Mouse (Mus musculus) B cell, adult 2 months (primary cell): Measurements from ENCODE around the gene Fbxl21.
A peak's percentile ranks its signal among the peaks of the same experiment; 100 is the strongest.

Experiments used
- DNase-seq, 2 experiments: peaks; one replicate each; pipeline ENCODE4 v3.0.0; 2022

Gene Fbxl21

DNA sequence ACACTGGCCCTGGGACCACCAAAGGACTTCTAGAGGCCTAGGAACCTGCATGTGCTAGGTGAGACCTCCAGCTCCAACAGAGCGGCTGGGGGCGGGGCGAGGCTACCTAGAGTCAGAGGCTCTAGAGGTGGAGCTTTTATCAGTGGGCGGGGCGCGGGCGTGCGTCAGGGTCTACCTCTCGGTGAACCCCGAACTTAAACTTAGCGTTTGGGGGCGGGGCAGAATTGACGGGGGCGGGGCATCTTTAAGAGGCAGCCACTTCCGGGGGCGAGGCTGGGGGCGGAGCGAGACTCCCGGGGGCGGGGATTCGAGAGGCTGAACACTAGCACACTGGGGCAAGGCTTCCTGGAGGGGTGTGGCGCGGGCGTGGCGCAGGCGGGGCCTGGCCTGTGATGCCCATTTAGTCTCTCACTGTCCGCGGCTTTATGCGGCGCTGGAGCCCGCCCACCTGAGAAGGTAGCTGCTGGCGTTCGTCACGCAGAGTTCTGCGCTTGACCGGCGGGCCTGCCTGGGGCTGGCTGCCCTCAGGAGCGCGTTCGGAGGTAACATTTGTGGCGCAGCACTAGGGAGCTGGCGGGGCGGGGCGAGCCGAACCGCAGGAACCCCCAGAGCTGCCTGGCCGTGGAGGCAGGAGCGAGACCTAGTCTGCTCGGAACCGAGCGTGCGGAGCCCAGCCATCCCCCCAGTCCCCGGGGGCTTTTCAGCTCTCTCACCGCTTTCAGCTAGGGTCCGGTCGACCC lies at the start of gene Fbxl21:
Gene Fbxl21 (plus strand): TSS at position 392 of the 740 bp plus-strand sequence.
- peak; percentile 99 to 100 for DNase-seq

DNA sequence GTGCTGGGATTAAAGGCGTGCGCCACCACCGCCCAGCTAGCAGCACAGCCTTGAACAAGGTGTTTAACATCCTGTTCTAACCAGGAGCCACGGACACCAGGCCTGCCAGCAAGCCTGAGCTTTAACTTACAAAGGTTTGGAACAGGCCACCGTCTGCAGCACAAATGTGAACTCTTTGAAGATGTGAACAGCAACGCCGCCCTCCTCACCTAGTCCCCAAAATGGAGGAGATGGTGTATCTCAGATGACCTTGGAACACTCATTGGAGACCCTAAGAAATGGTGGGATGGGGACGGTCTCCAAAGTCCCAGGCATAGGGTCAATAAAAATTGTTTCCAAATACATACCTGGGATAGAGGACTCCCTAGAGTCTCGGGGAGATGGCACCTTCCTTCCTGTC lies 49.6 kb upstream of the Fbxl21 start:
- no peak for DNase-seq

DNA sequence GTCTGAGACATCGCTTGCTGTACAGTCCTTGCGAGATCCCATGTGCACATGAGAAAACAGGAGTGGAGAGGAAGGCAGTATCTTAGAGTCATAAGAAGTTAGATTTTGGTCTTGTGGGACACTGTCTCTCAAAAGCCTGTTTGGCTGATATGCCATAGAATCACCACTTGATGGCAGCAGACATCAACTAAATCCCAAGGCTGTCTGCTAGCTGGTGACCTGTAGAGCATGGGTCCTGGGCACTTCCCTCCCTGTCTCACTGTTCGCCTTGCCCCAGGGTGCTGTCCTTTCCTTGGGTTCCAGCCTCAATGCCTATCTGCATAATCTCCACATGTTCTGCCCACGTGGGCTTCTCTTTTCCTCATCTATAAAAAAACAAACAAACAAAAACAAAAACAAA lies 46.9 kb upstream of the Fbxl21 start:
- DNase-seq: peak; percentile 45 to 53

DNA sequence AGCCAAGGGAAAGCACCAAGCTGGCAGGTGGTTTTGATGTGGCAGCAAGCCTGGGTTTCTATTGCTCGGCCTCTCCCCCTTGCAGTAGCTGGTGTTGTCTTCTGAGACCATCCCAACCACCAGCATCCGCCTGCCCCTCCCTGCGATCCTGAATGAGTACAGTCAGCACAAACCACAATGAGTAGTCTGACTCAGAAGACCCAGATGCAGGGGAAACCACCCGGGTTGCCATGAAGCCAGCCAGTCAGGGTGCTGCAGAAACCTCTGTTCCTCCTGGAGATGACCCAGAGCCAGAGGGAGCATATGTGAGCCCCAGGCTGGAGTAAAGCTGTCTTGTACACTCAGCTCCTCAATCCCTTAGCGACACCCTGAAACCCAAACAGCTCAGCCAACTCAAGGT lies 45.5 kb upstream of the Fbxl21 start:
- DNase-seq: no peak

DNA sequence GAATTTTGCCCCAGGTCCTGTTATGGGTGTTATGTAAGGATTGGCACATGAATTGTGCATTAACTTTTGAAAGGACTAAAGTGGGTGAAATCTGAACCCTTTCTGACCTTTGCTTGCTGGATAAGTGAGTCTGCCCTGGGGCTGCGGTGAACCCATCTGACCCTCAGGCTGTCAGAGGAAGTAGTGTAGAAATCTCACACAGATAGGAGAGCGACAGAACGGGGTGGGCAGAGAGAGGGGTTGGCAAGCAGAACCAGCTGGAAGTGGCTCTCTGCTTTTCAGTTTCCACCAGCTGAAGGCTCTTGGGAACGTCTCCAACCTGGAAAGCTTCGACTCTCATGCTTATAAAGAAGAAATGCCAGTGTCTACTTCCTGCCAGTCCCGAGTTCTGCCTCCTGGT lies 45.0 kb upstream of the Fbxl21 start:
- no peak for DNase-seq

DNA sequence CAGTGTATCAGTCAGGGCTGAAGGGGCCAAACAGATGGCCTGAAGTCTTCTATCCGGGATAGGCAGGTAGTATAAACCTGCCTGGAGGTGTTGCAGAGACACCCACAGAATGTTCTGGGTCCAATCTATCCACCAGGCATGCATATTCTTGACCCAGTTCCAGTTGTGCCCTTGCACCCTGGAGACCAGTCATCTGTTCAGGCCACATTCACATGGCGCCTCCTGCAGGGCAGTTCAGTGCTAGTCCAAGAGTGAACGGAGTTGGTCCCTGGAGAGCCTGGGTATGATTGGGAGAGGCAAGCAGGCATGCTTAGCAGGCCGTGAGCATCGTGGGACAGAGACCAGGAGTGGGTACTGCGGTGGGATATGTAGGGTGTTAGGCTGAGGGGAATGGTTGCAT lies 44.2 kb upstream of the Fbxl21 start:
- no peak for DNase-seq

DNA sequence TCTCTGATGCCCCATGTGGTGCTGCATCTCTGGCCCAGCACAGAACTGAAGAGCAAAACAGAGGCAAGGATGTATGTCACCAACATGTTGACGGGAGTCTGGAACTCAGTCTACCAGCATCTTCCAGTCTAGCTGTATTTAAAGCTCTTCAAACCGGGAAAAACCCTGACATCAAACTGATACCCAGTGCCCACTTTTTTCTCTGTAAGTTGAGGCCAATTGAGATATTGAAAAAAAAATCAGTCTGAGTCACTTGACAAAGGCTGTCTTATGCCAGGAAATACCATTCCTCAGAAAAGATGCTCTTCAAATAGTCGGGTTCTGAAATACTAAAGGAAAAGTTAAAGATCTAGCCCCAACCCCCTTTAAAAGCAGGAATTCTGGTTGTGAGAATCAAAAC lies 40.1 kb upstream of the Fbxl21 start, which contains the start of gene Il9:
Gene Il9 (minus strand): TSS at position 101 of the 400 bp plus-strand sequence.
- DNase-seq: no peak

DNA sequence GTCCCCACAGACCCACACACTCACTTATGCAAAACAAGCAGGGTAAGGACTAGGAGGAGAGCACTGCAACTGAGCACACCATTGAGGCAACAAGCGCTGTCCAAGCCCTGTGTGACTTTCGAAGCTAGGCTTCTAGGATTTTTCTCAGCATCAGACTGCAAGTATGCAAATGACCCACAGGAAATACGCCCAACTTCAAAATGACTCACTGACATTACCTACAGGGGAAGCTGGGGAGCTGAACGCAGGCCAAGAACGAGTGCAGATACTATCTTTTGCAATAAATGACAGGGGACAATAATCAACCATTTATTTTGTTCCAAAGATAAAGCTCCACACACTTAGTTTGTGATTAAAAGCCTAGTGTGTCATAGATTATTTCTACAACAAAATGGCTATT lies 34.3 kb upstream of the Fbxl21 start:
- no peak for DNase-seq

DNA sequence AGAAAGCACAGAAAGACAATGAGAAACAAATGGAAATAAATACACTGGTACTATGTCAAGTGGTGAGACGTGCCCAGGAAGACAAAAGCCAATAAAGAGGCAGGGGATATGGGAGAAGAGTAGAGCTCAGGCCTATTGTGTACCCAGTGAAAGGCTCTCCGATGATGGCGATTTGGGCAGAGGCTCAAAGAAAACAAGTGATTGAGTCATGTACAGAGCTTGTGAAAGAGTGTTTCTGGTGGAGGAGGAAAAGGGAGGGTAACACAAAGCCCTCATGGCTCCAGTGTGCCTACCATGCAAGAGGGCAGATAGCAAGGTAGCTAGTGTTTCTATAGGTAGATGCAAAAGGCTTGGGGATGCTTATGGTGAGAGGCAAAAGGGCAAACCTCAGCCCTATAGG lies 27.8 kb upstream of the Fbxl21 start:
- no peak for DNase-seq

DNA sequence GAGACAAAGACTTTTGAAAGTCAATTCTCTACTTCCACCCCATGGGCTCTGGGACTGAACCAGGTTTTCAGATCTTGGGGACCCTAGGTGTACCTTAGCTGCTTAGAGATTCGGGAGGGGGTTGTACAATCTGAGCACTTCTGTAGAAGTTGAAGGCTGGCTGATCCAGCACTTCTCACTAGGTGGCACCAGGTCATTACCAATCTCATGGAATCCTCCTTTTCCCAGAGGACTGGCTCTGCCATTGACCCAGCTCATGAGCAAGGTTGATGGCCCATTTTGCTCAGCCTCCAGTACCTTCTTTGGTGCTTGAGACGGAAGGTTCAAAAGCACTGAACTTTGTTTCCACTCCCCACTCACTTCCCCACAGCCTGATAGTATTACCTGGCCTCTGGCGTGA lies 22.1 kb upstream of the Fbxl21 start:
- no peak for DNase-seq

DNA sequence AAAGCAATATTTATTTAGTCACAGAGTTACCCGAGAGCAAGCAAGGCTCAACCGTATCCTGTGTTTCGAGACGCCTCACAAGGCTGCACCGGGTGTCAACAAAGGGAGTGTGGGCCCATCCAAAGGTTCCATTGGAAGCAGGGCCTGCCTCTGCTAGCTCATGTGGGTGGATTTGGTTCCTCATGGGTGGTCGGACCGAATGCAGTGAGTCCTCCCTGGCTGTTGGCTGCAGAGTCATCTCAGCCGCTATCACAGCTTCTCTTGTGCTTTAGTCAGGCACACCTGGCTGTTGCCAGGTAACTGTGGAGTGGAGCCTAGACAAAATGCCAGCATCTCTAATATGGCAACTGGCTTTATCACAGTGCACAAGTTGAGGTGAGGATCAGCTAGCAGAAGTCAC lies 21.6 kb upstream of the Fbxl21 start:
- DNase-seq: no peak

DNA sequence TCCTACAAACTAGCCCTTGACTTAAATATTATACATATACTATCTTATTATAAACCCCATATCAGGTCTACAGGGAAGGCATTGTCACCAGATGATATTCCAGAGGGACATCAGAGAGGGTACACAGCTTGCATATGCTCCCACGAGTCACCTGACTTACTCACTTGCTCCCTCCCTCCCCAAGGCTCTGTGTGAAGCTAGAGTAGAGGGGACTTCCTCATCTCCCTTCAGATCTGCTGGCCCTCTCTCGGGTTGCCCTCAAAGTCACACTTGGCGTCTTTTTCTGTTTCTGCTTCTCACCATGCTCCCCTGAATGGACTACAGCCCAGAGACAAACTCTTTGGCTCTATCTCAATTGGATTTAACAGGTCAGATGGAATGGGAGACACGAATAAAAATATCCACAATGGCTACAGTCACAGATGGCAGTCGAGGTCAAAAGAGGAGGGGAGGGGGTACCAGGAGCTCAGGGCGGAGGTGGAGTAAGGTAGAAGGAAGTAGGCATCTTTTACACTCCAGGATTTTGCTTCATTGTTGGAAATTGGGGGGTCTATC lies 20.3 kb upstream of the Fbxl21 start:
- no peak for DNase-seq

DNA sequence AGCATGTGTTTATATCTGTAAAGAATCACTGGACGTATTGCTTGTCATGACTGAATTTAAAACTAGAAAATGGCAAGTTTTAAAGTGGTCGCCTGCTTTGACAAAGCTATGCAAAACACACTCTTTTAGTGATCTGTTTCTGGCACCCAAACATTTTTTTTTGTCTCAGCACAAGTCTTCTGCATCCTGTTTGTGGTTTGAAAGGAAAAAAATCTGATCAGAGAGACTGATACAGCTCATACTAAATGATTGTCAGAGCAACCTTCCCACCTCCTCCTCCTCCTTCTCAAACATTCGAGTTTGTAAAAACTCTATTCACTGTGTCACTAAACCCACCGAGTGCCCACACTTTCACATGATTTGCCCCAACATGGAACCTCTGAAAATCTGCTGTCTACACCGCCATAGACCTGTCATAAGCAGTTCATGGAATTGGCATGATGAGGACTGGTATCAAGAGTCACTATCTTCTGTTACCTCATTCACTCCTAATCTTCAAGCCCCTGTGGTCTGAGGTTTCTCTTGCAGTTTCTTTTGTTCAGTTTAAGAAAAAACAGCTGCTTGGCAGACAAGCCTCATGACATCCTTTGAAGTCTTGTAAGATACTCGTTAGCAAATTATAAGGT lies 15.3 kb upstream of the Fbxl21 start:
- DNase-seq: no peak

DNA sequence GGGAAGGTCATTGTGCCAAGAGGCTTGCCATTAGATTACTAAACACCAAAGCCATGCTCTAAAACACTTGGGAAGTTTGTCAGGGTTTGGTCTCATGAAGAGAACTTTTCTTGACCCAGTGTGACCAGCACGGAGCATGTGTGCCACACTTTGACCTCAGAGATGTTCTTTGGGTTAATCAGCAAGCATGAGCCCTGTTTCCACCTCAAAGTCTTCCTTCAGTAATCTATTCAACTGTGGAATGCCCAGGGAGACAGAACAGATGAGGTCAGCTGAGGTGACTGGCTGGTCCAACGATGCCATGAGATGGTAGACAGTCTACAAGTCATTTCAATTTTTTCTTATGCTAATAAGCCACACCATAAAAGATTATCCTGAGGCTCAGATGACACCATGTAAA lies 12.5 kb upstream of the Fbxl21 start:
- no peak for DNase-seq

DNA sequence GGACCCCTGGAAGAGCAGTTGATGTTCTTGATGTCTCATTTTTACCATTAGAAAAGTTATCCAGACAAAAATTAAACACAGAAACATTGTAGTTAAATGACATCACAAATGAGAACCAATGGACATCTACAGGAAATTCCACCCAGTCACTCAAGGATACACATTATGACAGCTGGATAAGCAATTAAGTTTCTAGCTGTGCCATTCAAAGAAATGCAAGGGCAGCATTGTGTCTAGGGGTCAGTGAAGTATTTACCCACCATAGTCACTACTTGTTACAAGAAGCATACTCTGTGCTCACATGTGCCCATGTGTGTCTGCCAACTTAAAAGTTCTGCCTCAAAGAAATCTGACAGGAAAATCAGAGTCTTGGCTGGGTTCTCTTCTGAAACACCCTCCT lies 8.7 kb upstream of the Fbxl21 start:
- no peak for DNase-seq

DNA sequence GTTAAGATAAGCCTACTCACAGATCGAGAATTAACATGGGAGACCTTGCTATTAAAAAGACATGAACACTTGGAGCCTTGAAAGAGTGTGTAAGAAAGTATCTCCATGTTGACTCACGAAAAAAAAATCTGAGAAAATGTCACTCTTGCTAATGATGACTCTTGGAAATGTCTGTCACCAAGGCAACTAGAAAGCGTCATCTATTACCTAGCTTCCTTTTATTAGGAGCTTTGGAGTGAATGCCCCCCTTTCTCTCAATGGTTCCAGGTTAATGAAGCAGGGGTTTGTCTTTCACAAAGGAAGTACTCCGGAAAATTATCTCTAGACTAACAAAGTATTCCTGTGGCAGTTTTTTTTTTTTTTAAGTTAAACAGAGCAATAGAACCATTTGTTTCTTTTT lies 6.0 kb upstream of the Fbxl21 start:
- DNase-seq: no peak

DNA sequence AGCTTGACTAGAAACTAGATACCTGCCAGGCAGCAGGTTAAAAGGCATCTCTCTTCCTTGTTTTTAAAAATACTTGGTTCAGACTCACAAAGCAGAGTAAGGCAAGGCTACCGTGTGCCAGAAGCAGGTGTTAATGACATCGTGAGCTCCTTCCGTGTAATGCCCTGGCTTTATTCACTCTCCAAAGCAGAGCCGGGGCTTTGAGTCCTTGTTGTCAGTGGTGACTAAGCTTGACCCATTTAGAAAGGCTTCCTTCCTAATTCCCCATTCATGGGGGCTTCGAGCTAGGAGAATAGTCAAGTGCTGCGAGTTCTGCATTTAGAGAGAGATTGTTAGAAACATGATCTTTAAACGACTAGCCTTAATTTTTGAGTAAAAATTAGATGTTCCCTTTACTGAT lies 5.5 kb upstream of the Fbxl21 start:
- no peak for DNase-seq

DNA sequence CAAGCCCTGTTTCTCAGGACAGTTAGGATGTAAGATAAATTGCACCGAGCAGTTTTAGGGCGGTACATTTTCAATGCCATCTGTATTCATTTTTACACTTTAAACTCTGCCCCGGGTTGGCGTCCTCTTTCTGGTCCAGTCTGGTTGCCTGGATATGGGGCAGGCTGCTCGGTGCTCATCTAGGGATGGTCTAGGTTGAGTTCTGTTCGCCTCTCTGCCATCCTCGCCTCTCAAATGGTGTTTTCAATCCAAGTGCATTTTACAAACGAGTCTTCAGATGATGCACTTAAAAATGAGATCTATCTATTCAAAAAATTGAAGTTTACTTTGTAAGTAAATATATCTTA lies 522 bp downstream of the Fbxl21 start:
- DNase-seq: no peak

DNA sequence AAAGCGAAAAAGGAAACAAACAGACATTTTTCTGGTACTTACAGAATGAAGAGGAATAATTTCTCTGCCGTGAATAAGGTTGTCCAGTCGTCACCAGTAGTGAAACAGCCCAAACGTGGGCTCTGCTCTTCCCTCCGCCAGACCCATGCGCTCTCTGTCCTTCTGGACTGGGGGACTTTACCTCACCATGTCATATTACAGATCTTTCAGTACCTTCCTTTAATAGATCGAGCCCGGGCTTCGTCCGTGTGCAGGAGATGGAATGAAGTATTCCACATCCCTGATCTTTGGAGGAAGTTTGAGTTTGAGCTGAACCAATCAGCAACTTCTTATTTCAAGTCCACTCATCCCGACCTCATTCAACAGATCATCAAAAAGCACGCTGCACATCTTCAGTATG lies 4.6 kb downstream of the Fbxl21 start:
- DNase-seq: no peak

DNA sequence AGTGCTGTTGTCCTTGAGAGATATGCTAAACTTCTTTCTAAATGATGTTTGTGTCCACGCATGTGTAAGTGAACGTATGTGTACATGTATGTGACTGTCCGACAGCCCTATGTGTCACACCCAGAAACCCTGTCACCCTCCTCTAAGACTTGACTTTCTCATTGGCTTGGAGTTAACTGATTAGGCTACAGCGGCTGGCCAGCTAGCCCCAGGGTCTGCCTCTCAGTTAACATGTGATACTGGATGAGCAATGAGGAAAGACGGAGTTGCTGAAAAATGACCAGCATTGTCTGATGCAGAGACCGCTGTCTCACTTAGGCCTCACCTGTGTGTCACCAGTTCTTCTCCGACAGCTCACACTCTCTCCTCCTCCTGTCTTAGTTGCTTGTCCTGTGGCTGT lies 5.6 kb downstream of the Fbxl21 start:
- DNase-seq: no peak

DNA sequence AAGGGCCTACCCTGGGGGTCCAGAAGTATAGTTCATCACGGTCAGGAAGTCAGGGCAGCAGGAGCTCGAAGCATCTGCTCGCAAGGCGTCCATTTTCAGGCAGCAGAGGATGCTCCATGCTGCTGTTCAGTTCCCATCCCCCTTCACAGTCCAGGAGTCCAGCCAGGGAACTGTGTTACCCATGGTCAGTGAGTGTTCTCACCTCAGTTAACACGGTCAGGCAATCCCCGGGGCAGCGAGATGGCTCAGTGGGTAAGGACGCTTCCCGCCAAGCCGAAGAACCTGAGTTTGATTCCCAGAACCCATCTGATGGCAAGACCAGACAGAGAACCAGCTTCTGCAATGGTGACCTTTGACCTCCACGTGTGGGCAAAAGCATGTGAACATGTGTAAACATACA lies 6.0 kb downstream of the Fbxl21 start:
- no peak for DNase-seq

DNA sequence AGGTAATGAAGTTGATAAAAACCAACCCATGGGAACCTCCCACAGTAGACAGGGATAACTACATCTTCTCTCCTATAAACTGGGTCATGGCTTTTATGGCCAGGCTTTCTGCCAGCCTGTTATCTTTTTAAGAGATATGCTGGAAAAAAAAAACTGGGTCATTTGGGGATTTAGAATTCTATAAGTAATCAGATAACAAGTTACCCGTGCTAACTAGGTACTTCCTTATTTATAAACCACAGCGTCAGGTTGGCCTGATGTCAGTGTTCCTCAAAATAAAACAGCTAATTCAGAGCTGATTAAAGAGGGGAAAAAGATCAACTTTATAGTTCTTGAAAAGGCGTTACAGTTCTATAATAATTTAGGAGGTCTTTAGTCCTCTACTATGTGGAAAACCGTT lies 6.8 kb downstream of the Fbxl21 start:
- no peak for DNase-seq

DNA sequence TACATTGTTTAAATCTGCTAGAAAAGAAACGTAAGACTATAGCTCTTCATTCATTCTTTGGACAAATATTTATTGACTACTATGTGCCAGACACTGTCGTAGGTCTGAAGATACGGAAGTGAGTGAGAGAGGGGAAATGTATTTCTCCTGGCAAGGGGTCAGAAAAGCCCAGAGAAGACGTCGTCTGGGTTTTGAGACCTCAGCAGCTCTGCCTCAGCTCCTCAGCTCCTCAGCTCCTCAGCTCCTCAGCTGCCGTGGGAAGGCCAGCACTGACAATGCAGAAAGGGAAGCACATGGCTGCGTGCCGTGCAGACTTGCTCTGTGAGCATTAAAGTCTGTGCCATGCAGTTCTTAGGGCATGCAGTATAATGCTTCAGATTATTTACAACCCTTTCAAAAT lies 7.4 kb downstream of the Fbxl21 start:
- no peak for DNase-seq

DNA sequence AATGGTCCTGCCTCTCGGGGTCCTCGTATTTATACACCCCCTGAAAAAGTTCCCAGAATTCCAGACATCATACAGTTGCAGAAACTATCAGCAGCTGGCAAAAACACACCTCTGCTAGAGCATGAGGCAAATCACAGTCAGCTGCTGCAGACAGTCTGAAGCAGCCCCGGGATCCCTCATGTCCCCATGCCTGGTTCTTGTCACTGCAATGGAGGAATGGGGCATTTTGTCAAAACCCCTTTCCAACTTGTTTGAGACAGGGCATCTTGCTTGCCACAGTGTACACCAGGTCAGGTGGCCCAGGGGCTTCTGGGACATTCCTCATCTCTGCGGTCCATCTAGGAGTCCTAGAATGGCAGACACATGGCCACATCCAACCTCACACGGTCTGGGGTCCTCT lies 12.7 kb downstream of the Fbxl21 start:
- DNase-seq: no peak

DNA sequence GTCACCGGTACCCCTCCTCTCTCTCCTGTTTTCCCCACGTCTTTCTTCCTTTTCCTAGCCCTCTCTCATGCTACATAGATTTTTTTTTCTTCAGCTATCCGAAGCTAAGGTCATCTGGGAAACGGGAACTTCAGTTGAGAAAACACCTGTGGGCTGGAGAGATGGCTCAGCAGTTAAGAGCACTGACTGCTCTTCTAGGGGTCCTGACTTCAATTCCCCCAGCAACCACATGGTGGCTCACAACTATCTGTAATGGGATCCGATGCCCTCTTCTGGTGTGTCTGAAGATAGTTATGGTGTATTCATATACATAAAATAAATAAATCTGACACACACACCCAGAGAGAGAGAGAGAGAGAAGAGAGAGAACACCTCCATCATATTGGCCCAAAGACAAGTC lies 13.3 kb downstream of the Fbxl21 start:
- no peak for DNase-seq
